Mouse (Mus musculus): ENCODE measurements around the gene Elovl6. TPM values are rescaled to one million over a fixed set of nuclear protein-coding genes. Genes with fewer than 3 reads are reported as not detected.

Gene Elovl6
- 10 to 100 TPM in 1 of 2 experiments, under 1 TPM in 1; 0.65 to 13.4 TPM for total RNA-seq (2021)
- long read RNA-seq, experiment 1 = 0 reads
- long read RNA-seq, experiment 2, partial matches to known transcripts = 1 of 3 reads
- long read RNA-seq, experiment 2, other reads (novel, unspliced or antisense) = 2 of 3 reads

DNA sequence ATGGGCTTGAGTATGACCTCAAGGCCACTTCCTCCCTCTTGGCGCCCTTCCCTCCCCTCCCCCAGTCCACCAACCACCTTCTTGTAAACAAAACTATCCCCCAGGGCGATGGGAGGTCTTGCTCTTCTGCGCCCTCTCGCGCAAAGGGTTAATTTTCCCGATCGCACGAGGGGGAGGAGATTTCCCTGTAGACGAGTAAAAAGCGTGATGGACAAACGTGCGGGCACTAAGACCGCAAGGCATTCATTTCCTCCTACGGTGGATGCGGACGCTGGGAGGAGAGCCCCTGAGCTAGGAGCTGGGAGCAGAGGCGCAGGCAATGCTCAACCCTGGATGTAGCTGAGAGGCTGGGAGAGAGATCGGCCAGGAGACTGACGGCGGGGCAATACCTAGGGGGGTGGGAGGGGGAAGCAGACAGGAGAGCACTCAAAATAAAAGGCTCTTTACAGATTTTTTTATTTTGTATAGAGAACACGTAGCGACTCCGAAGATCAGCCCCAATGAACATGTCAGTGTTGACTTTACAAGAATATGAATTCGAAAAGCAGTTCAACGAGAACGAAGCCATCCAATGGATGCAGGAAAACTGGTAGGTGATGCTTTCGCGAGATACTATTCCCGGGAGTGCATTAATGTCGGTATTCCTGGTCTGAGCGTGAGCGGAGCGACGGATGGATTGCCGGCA is at the start of gene Elovl6:
Gene Elovl6 (plus strand): TSS at position 176 of the 685 bp plus-strand sequence.
- DNase-seq = peak; percentile 48 to 62

- DNase-seq = no peak
Measured at GRCm38 (mm10) chr3:129488774-129489173, 43.4 kb upstream of the Elovl6 start.

DNA sequence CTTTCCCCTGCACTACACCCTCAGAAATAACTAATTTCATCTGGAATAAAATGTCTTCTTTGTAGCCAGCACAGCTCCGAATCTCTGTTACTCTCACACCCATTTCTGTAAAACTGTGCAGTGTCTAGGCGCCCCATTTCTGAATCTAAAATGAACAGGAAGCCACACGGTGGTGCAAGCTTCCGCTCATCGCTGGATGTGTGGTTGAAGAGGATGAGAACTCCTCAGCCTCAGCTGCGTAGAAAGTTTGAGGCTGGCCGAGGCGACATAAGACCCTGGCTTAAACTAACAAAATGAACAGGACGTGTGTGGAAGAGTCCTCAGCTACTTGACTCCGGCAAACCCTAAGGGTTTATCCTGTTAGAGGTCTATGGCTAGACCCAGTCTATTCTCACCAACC is 38.0 kb upstream of the Elovl6 start:
- peak in 1 of 2 experiments; percentile 5 for DNase-seq

DNA sequence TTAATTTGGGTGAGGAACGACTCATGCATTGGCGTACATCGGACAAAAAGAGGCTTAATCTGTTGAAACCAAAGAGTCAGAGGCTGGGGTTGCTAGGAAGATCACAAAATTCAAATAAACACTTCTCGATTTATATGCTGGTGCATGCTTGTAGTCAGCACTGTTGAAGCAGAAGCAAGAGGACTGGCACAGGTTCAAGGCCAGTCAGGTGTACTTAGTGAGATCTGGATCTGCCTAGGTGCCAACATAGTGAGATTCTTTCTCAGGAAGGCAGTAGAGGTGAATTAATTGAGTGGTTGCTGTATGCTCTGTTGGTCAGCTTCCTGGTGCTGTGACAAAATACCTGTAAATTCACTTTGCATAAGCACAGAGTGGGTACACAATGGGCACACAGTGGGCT is 37.4 kb upstream of the Elovl6 start:
- no peak for DNase-seq

GRCm38 (mm10) chr3:129503781-129504180 is 28.4 kb upstream of the Elovl6 start:
- no peak for DNase-seq

- DNase-seq = no peak
Measured at GRCm38 (mm10) chr3:129504928-129505327, 27.2 kb upstream of the Elovl6 start.

- DNase-seq = no peak
Measured at GRCm38 (mm10) chr3:129507736-129508135, 24.4 kb upstream of the Elovl6 start.

GRCm38 (mm10) chr3:129508571-129508970 is 23.6 kb upstream of the Elovl6 start:
- no peak for DNase-seq

DNA sequence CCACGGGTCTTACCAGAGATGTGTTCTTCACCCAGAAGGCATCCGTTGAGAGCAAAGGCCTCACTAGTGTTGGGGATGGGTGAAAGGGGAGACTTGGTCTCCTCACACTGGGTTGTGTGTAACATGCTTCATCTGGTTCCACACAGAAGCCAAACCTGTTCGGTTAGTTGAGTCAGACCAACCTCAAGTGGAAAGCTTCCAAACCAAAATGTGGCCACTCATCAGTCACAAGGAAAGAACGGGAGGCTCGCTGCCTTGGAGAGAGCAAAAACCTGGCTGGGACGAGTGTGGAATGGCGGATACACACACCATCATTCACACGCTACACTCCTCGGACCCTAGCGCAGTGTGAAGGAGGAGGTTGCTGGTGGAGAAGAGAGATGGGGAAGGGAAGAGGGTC is 22.4 kb upstream of the Elovl6 start:
- DNase-seq = no peak

DNA sequence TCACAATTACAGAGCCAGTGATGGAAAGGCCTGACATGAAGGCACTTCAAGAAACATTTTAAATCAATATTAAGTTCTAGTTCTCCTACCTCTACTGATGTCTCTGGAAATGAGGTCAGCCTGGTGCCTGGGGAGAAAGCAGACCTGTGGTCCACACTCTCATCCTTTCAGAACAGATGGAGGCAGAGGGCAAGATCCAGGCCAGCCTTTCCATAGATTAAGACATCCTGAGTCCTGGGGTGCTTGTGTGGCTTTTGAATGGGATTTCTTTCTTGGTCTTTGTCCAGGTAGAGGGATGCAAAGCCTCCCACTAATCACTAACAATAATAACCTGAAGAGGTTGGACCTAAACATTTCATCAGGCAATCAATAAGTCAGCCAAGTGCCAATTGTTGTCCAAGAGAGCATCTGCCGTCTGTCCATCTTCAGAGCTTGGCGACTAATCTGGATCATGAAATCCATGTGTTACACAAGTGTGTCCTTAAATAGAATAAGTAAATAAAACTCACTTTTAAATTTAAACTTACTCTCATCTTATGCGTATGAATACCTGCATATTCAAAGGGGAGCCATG is 16.2 kb upstream of the Elovl6 start:
- DNase-seq = no peak

DNA sequence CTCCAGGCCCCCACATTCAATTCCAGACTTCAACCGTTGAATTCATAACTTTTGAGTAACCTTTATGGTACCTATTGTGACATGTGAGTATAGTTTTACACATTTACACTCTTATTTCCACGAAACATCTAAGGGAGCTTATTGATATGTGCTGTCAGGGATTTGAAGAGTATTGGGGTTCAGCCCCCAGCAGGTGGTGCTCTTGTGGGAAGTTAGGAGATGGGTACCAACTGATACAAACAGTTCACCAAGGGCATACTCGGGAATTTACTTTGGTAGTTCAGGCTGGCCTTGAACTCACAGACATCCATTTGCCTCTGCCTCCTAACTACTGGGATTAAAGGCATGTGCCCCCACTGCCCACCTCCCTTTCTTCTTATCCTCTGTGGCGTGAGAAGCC is 11.7 kb upstream of the Elovl6 start:
- DNase-seq = no peak

- DNase-seq = no peak
Measured at GRCm38 (mm10) chr3:129523456-129524143, 8.6 kb upstream of the Elovl6 start.

- DNase-seq = no peak
Measured at GRCm38 (mm10) chr3:129527046-129527445, 5.1 kb upstream of the Elovl6 start.

DNA sequence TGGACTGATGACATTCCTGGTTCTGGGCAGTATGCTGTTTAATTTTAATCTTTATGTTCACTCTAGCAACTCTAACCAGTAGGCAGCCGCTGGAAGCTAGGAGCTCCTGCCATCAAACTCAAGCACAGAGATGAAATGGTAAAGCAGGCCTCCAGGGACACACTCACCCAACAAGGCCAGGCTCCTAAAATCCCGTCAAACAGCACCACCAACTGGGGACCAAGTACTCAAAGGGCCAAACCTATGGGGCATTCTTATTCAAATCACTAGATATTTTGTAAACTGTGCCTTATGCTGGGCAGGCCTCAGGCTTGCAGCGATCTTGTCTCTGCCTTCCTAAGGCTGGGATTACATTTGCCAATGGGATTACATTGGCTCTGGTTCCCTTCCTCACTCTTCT is 2.8 kb upstream of the Elovl6 start:
- no peak for DNase-seq

DNA sequence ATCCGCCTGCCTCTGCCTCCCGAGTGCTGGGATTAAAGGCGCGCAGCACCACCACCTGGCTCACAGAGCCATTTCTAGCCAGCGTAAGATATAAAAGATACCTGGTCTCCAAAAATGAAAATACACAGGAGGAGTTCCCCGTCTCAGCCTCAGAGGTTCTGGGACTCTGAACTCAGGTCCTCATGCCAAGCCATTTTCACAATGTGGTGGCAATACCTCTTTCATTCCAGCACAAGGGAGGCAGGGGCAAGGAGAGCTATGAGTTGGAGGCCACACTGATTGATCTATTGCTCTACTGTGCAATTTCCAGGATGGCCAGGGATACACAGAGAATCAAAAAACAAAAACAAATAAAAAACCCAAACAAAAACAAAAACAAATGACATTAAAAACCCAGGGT is 1.7 kb upstream of the Elovl6 start:
- no peak for DNase-seq

DNA sequence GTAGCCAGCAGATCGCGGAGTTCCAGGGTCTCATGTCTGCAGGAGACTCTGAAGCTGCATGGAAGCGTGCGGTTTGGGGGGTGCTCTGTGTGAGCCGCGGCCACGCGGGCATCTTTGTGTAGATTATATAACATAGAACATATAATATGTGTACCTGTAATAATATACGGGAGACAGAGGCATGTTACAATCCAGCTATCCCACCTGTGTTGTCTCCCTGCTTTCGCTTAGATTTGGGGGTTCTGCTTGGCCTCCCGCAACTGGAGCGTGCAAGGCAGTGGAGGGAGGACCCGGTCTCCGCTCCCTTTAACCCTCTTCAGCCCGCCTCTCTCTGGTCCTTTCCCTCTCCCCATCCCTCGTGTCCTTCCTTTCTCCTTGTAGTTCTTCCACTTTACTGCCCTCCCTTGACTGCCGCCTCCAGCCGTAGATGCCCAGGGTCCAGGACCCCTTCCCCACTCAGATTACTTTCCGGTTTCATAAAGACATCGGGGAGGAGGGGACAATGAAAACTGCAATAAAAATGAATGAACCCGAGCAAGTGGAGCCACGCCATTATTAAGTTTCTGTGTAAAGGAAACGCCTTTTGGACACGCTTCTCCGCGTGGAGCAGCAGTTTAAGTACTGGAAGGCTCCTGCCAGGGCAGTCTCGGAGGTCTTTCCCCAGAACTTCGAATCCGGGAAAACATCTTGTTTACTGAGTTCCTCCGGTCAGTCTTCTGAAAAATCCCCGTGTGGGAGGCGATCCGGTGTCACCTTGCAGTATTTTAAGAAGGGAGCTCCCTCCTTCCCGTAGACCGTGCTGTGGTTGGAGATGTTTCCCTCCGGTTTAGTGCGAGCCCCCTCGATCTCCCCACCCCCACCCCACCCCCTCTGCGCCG is 949 bp downstream of the Elovl6 start:
- peak in 1 of 2 experiments; percentile 51 for DNase-seq

- peak; percentile 73 for DNase-seq
Measured at GRCm38 (mm10) chr3:129533743-129534530, 1.8 kb downstream of the Elovl6 start.

GRCm38 (mm10) chr3:129535444-129535843 is 3.3 kb downstream of the Elovl6 start:
- no peak for DNase-seq

DNA sequence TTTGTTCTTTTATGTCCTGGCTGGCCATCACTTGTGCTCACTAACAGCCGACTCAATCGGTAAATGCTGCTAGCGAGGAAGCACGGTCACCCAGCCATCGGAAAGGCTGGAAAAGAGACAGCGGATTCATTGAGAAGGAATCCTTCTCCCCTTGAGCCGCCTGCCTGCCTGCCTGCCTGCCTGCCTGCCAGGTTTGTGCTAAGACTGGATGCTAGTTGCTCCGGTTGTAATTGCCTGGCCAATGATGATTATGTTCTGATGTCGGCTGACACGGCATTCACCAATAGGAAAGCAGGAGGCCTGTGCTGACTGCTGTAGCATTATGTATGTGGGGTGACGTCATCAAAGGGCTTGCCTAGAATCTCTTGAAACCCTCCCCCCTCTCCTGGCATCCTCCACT is 4.0 kb downstream of the Elovl6 start:
- DNase-seq = peak; percentile 78 to 90

DNA sequence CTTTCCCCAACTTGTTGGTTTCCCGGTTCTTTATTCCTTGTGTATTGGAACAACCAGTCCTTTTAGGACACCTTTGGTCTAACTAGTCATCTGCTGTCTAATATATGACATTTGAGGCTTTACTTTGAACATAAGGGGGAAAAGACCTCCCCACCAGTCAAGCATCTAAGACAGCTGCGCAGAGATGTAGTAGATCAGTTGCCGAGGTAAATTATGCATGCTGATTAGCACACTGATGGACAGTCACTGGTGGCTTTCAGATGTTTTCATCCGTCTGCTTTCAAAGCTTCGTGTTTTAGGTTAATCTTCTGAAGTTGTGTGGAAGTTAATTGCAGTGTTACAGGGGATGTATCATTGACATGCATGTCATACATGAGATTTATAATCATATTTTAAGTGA is 5.8 kb downstream of the Elovl6 start:
- no peak for DNase-seq

- DNase-seq = no peak
Measured at GRCm38 (mm10) chr3:129540882-129541281, 8.7 kb downstream of the Elovl6 start.

Measured in heart, adult 18-20 months (tissue).